Mouse (Mus musculus): ENCODE measurements at regions not wholly inside any gene's neighbourhood (a gene's known extent, or its start where the extent isn't known, plus 50 kb on each side); places are given as distances from the start of the nearest gene placed in this dataset.

DNA sequence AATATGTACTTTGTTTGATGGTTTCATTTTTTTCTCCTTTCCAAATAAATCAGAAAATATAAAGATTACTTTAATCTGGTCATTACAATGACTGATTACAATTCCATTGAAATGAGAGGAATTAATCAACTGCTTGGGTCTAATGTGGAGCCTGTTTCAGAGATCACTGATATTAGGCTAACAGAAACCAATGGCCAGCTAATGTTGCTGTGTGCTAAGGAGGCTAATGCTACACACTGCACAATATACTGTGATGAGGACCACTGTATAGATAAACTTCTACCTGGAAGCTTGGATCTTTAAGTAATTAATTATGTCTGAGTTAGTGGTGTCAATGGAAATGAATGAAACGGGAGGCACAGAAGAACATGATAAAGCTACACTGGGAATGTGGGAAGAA is 284.6 kb upstream of the Dab2 start:
- Histone ChIP-seq H3K4me2 (ENCODE audit: low read depth, low read length, severe bottlenecking) (no peak overlapping the region), H3K9me3 (ENCODE audit: control insufficient read depth, low read length) (no peaks in the 10 kb centered on the region), H3K9ac (ENCODE audit: low read length) (no peak overlapping the region), H3K27ac (ENCODE audit: low read depth, low read length) (no peak overlapping the region), H3K4me3 (ENCODE audit: low read depth, low read length) (no peak overlapping the region), H3K36me3 (ENCODE audit: control insufficient read depth, insufficient read depth, low read length) (no peaks in the 10 kb centered on the region), H3K27me3 (ENCODE audit: control insufficient read depth, insufficient read depth, low read length) (no peaks in the 10 kb centered on the region), H3K4me1 (replicated peaks; ENCODE audit: control insufficient read depth, insufficient read depth, low read length) (no peaks in the 10 kb centered on the region)
- DNase-seq (ENCODE audit: low spot score): no peak
- WGBS: 83% methylated on average over 1 of the region's 1 CpGs
- no peak for ATAC-seq (replicated peaks; ENCODE audit: low FRiP score)

DNA sequence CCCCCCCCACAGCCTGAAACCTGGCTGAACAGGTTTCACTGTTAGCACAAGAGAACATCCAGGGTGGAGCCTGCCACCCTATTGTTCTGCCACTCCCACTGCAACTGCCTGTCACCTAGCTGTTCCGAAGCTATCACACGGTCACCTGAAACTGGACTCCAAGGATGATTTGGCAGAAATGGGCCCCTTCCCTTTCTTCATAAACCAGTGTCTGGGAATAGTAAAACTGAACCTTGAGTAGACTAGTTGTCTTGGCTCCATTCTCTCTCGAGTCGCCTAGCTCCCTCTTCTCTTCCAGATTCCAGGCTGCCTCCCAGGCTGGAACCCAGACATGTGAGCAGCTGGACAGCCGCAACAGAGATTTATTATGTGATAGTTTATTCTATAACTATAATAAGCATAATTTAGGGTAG is 282.9 kb upstream of the Dab2 start:
- WGBS: 78% methylated on average over 5 of the region's 5 CpGs
- Histone ChIP-seq H3K4me2 (ENCODE audit: low read depth, low read length, severe bottlenecking) (no peak overlapping the region), H3K4me3 (ENCODE audit: low read depth, low read length) (no peak overlapping the region), H3K9ac (ENCODE audit: low read length) (no peak overlapping the region), H3K27ac (ENCODE audit: low read depth, low read length) (no peak overlapping the region), H3K9me3 (ENCODE audit: control insufficient read depth, low read length) (no peaks in the 10 kb centered on the region), H3K27me3 (ENCODE audit: control insufficient read depth, insufficient read depth, low read length) (no peaks in the 10 kb centered on the region), H3K4me1 (replicated peaks; ENCODE audit: control insufficient read depth, insufficient read depth, low read length) (no peaks in the 10 kb centered on the region), H3K36me3 (ENCODE audit: control insufficient read depth, insufficient read depth, low read length) (no peaks in the 10 kb centered on the region)
- no peak for DNase-seq (ENCODE audit: low spot score)
- ATAC-seq (replicated peaks; ENCODE audit: low FRiP score): no peak

DNA sequence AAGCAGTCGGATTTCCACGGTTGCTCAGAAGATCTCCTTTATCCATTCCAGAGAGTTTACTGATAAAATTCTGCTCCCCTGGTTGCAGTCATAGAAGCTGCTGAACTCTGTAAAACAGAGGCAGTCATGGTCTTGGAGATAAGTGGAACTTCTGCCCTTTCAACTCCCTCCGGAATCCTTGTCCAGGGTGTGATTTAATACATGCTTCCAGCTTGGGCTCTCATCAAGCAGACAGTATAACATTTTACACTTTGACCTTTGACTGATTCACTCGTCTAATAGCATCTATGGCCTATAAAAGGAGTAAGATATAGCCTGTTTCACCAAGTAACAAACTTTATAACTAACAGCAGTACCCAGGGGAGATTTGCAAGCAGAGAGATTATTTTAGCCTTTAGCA is 274.0 kb upstream of the Dab2 start:
- no peak for DNase-seq (ENCODE audit: low spot score)
- Histone ChIP-seq H3K27ac (ENCODE audit: low read depth, low read length) (no peak overlapping the region), H3K27me3 (ENCODE audit: control insufficient read depth, insufficient read depth, low read length) (no peaks in the 10 kb centered on the region), H3K4me3 (ENCODE audit: low read depth, low read length) (no peak overlapping the region), H3K4me2 (ENCODE audit: low read depth, low read length, severe bottlenecking) (no peak overlapping the region), H3K4me1 (replicated peaks; ENCODE audit: control insufficient read depth, insufficient read depth, low read length) (no peaks in the 10 kb centered on the region), H3K9ac (ENCODE audit: low read length) (no peak overlapping the region), H3K9me3 (ENCODE audit: control insufficient read depth, low read length) (no peaks in the 10 kb centered on the region), H3K36me3 (ENCODE audit: control insufficient read depth, insufficient read depth, low read length) (no peaks in the 10 kb centered on the region)
- 77% methylated on average over 4 of the region's 4 CpGs for WGBS
- no peak for ATAC-seq (replicated peaks; ENCODE audit: low FRiP score)

DNA sequence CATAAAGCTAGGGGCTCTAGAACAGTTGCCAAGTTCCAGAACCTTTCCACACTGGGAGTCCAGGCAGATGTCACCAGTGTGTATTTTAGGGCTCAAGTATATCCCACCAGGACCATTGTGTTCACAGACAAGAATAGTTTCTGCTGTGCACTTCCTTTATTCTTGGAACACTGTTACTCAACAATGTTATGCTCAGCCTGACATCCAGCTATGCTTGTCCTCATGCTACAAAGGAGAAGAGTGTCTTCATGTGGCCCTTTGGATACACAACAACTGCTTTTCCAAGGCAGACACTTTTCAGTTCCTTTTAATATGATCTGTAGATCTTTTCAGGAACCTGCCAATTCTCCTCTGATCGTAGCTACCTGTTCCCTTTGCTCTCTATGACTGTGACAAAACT is 270.4 kb upstream of the Dab2 start:
- Histone ChIP-seq H3K9me3 (ENCODE audit: control insufficient read depth, low read length) (no peaks in the 10 kb centered on the region), H3K27me3 (ENCODE audit: control insufficient read depth, insufficient read depth, low read length) (no peaks in the 10 kb centered on the region), H3K4me3 (ENCODE audit: low read depth, low read length) (no peak overlapping the region), H3K4me1 (replicated peaks; ENCODE audit: control insufficient read depth, insufficient read depth, low read length) (no peaks in the 10 kb centered on the region), H3K36me3 (ENCODE audit: control insufficient read depth, insufficient read depth, low read length) (no peaks in the 10 kb centered on the region), H3K27ac (ENCODE audit: low read depth, low read length) (no peak overlapping the region), H3K4me2 (ENCODE audit: low read depth, low read length, severe bottlenecking) (no peak overlapping the region), H3K9ac (ENCODE audit: low read length) (no peak overlapping the region)
- ATAC-seq (replicated peaks; ENCODE audit: low FRiP score) (no peak), DNase-seq (ENCODE audit: low spot score) (no peak)
- WGBS: 88% methylated on average over 1 of the region's 1 CpGs

DNA sequence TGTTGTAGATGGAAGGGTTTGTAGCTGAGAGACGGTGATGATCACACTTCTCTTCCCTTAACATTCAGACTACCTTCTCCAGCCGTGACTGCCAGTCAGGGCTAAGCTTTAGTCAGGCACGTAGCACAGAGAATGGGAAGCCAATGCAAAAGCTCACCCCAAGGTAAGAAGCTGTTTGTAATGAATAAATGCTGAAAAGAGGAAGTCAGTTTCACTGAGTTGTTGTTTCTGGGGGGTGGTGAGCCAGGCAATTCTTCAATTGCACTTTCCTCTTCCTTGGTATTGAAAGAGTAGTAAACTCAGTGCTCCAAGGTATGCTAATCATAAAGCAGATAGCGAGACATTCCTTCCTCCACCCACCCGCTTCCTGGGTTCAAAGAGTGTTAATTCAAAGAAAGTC is 269.2 kb upstream of the Dab2 start:
- WGBS: 86% methylated on average over 5 of the region's 5 CpGs
- no peak overlapping the region for H3K4me3 ChIP-seq (ENCODE audit: low read depth, low read length)
- H3K4me1 ChIP-seq (replicated peaks; ENCODE audit: control insufficient read depth, insufficient read depth, low read length): no peaks in the 10 kb centered on the region
- H3K9ac ChIP-seq (ENCODE audit: low read length): no peak overlapping the region
- no peaks in the 10 kb centered on the region for H3K36me3 ChIP-seq (ENCODE audit: control insufficient read depth, insufficient read depth, low read length)
- no peak overlapping the region for H3K27ac ChIP-seq (ENCODE audit: low read depth, low read length)
- no peak for ATAC-seq (replicated peaks; ENCODE audit: low FRiP score)
- DNase-seq (ENCODE audit: low spot score): no peak
- no peaks in the 10 kb centered on the region for H3K27me3 ChIP-seq (ENCODE audit: control insufficient read depth, insufficient read depth, low read length)
- no peak overlapping the region for H3K4me2 ChIP-seq (ENCODE audit: low read depth, low read length, severe bottlenecking)
- no peaks in the 10 kb centered on the region for H3K9me3 ChIP-seq (ENCODE audit: control insufficient read depth, low read length)

DNA sequence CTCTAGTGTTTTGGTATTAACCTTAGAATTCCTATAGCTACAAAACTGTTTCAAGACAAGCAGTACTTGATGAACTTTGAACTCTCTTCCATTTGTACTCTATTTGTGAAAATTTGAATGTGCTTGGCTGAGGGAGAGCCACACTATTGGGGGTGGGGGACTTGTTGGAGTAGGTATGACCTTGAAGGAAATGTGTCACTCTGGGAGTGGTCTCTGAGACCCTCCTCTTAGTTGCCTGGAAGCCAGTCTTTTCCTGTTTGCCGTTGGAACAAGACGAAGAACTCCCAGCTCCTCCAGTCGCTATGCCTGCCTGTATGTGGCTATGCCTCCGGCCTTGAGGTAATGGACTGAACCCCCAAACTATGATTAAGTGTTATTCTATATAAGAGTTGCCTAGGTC is 265.4 kb upstream of the Dab2 start:
- H3K9ac ChIP-seq (ENCODE audit: low read length): no peak overlapping the region
- ATAC-seq (replicated peaks; ENCODE audit: low FRiP score) (no peak), DNase-seq (ENCODE audit: low spot score) (no peak)
- no peaks in the 10 kb centered on the region for H3K27me3 ChIP-seq (ENCODE audit: control insufficient read depth, insufficient read depth, low read length)
- H3K4me3 ChIP-seq (ENCODE audit: low read depth, low read length): no peak overlapping the region
- no peaks in the 10 kb centered on the region for H3K4me1 ChIP-seq (replicated peaks; ENCODE audit: control insufficient read depth, insufficient read depth, low read length)
- no peaks in the 10 kb centered on the region for H3K36me3 ChIP-seq (ENCODE audit: control insufficient read depth, insufficient read depth, low read length)
- H3K4me2 ChIP-seq (ENCODE audit: low read depth, low read length, severe bottlenecking): no peak overlapping the region
- 95% methylated on average over 4 of the region's 4 CpGs for WGBS
- H3K9me3 ChIP-seq (ENCODE audit: control insufficient read depth, low read length): no peaks in the 10 kb centered on the region
- H3K27ac ChIP-seq (ENCODE audit: low read depth, low read length): no peak overlapping the region

DNA sequence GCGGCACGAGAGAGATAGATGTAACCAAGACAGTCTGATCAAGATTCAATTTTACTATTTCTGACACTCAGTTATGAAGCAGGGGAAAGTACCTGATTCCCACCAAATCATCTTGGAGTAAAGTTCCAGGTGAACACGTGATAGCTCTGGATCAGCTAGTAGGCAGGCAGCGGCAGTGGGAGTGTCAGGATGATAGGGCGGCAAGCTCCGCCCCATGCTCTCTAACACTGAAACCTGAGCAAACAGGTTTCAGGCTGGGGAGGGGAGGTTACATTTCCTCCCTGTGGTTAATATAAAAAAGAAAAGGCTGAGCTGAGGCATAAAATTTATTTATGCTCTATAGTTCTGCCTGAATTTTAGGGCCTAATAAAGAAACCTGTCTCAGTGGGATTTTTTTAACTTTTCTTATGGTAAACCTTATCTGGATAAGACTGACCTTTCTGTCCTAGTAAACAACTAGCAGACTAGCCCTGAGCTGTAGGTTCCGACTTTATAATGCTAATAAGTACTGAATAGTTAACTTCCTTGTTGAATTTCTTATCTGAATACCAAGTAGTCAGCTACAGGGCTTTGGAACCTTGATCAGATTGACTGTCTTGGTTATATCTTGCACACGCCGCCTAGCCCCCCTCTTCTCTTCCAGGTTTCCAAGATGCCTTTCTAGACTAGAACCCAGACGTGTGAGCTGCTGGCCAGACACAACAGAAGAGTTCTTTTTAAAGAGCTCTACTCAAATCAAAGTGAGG is 254.9 kb upstream of the Dab2 start:
- Histone ChIP-seq H3K4me3 (ENCODE audit: low read depth, low read length) (no peak overlapping the region), H3K36me3 (ENCODE audit: control insufficient read depth, insufficient read depth, low read length) (no peaks in the 10 kb centered on the region), H3K9ac (ENCODE audit: low read length) (no peak overlapping the region), H3K27ac (ENCODE audit: low read depth, low read length) (no peak overlapping the region), H3K4me2 (ENCODE audit: low read depth, low read length, severe bottlenecking) (no peak overlapping the region), H3K27me3 (ENCODE audit: control insufficient read depth, insufficient read depth, low read length) (no peaks in the 10 kb centered on the region), H3K9me3 (ENCODE audit: control insufficient read depth, low read length) (no peaks in the 10 kb centered on the region), H3K4me1 (replicated peaks; ENCODE audit: control insufficient read depth, insufficient read depth, low read length) (no peaks in the 10 kb centered on the region)
- 47% methylated on average over 10 of the region's 10 CpGs for WGBS
- ATAC-seq (replicated peaks; ENCODE audit: low FRiP score) (no peak), DNase-seq (ENCODE audit: low spot score) (no peak)

DNA sequence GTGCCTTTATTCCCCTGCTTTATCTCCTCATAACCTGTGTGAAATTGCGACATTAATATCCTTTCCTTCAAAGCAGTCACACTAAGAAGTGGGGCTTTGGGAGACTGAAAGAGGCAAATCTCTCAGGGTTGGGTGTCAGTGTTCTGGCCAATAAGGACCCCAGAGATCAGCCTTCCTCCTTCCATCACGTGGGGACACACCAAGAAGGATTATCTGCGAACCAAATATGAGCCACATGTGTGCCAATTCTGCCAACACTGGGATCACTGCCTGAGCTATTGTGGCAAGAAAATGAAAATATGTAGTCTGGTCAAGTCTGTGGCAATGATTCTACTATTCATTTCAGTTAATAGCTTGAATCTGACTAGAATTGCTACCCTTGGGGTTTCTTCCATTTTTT is 243.9 kb upstream of the Dab2 start:
- DNase-seq (ENCODE audit: low spot score) (no peak), ATAC-seq (replicated peaks; ENCODE audit: low FRiP score) (no peak)
- Histone ChIP-seq H3K4me3 (ENCODE audit: low read depth, low read length) (no peak overlapping the region), H3K4me2 (ENCODE audit: low read depth, low read length, severe bottlenecking) (no peak overlapping the region), H3K36me3 (ENCODE audit: control insufficient read depth, insufficient read depth, low read length) (no peaks in the 10 kb centered on the region), H3K9ac (ENCODE audit: low read length) (no peak overlapping the region), H3K27me3 (ENCODE audit: control insufficient read depth, insufficient read depth, low read length) (no peaks in the 10 kb centered on the region), H3K4me1 (replicated peaks; ENCODE audit: control insufficient read depth, insufficient read depth, low read length) (no peaks in the 10 kb centered on the region), H3K27ac (ENCODE audit: low read depth, low read length) (no peak overlapping the region), H3K9me3 (ENCODE audit: control insufficient read depth, low read length) (no peaks in the 10 kb centered on the region)
- WGBS: 87% methylated on average over 3 of the region's 3 CpGs

DNA sequence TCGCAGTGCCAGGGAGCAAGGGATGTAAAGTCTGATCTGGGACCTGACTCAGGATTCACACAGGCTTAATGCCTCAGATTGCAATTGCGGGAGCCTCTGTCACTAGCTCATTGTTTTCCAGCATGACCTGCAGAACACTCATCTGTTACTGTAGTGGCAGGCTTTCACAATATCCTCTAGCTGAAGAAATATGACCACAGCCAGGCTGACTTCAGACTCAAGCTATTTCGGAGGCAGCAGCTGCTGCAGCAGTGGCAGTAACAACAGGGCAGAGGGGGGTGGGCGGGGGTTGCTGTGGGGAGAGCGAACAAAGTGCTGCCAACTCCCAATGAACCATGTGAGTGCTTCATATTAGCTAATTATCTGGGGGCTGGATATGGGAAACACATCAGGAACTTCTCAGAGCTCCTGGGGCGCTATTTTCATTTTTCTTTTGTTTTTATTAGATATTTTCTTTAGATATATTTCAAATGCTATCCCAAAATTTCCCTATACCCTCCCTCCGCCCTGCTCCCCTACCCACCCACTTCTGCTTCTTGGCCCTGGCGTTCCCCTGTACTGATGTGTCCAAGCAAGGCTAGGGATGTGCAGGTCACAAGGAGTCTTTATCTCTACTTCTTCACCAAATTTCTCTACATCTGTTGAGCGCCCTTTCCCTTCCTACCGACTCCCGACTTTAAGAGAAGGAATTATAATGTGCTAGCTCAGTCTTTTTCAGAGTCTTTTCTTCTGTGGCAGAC is 242.5 kb upstream of the Dab2 start:
- DNase-seq (ENCODE audit: low spot score): no peak
- no peaks in the 10 kb centered on the region for H3K36me3 ChIP-seq (ENCODE audit: control insufficient read depth, insufficient read depth, low read length)
- H3K4me2 ChIP-seq (ENCODE audit: low read depth, low read length, severe bottlenecking): no peak overlapping the region
- no peaks in the 10 kb centered on the region for H3K9me3 ChIP-seq (ENCODE audit: control insufficient read depth, low read length)
- no peak overlapping the region for H3K4me3 ChIP-seq (ENCODE audit: low read depth, low read length)
- no peaks in the 10 kb centered on the region for H3K27me3 ChIP-seq (ENCODE audit: control insufficient read depth, insufficient read depth, low read length)
- no peak overlapping the region for H3K27ac ChIP-seq (ENCODE audit: low read depth, low read length)
- no peaks in the 10 kb centered on the region for H3K4me1 ChIP-seq (replicated peaks; ENCODE audit: control insufficient read depth, insufficient read depth, low read length)
- 60% methylated on average over 11 of the region's 11 CpGs for WGBS
- H3K9ac ChIP-seq (ENCODE audit: low read length): no peak overlapping the region
- no peak for ATAC-seq (replicated peaks; ENCODE audit: low FRiP score)
